Mouse (Mus musculus) MEL (cell line): ENCODE measurements around the gene Zfp952. TPM values are rescaled to one million over a fixed set of nuclear protein-coding genes. Genes with fewer than 3 reads are reported as not detected.
"Not testable (repeated sequence)": the region's sequence is repeated elsewhere in the genome, so short reads cannot be mapped to it uniquely, and the experiment has no call there.

Source experiments
- DNase-seq: peaks from one replicate; pipeline ENCODE4 v3.0.0; 2011; ENCODE audit warnings: low read depth, low spot score
- H3K27ac ChIP-seq: 2 replicates; pipeline ENCODE4 v1.5.1; 2012; ENCODE audit warnings: low read depth, mild to moderate bottlenecking, control low read depth, low read length, moderate library complexity; ENCODE audit not compliant: control insufficient read depth
- H3K27me3 ChIP-seq, 2 experiments: fragments of 150-350 bp in 1 of 2; sonication (generic) in 1 of 2; 2 replicates each; pipeline ENCODE4 v1.6.1; 2012; ENCODE audit warnings: low read length in 2 of 2, mild to moderate bottlenecking in 2 of 2, improper control_type of control experiment in 1 of 2, moderate library complexity in 1 of 2; ENCODE audit not compliant: insufficient read depth in 2 of 2, control insufficient read depth in 1 of 2
- H3K36me3 ChIP-seq, 2 experiments: 2 replicates each; pipeline ENCODE4 v1.6.1; 2012 to 2014; ENCODE audit warnings: low read length in 2 of 2, improper control_type of control experiment in 1 of 2, inconsistent platforms in 1 of 2, mild to moderate bottlenecking in 1 of 2; ENCODE audit not compliant: insufficient read depth in 2 of 2, control insufficient read depth in 1 of 2
- H3K4me1 ChIP-seq, 2 experiments: fragments of 150-350 bp in 1 of 2; sonication (generic) in 1 of 2; 2 replicates each; pipeline ENCODE4 v1.6.1; 2012; ENCODE audit warnings: low read length in 2 of 2, improper control_type of control experiment in 1 of 2, mild to moderate bottlenecking in 1 of 2; ENCODE audit not compliant: insufficient read depth in 2 of 2, control insufficient read depth in 1 of 2
- H3K4me3 ChIP-seq, 2 experiments: fragments of 150-350 bp in 1 of 2; sonication (generic) in 1 of 2; 2 replicates each; pipeline ENCODE4 v1.5.1; 2012; ENCODE audit warnings: low read depth in 2 of 2, low read length in 2 of 2, mild to moderate bottlenecking in 2 of 2, moderate library complexity in 2 of 2, control low read depth in 1 of 2, improper control_type of control experiment in 1 of 2; ENCODE audit not compliant: control insufficient read depth in 1 of 2, insufficient read depth in 1 of 2
- H3K79me2 ChIP-seq: 2 replicates; pipeline ENCODE4 v1.6.1; 2012; ENCODE audit warnings: mild to moderate bottlenecking, low read length, moderate library complexity; ENCODE audit not compliant: control insufficient read depth, poor library complexity, insufficient read depth
- H3K9ac ChIP-seq: 2 replicates; pipeline ENCODE4 v1.6.1; 2012; ENCODE audit warnings: low read depth, mild to moderate bottlenecking, control low read depth, low read length, moderate library complexity; ENCODE audit not compliant: control insufficient read depth, poor library complexity, severe bottlenecking
- H3K9me3 ChIP-seq: fragments of 150-350 bp; sonication (generic); replicated peaks from 2 replicates; pipeline ENCODE4 v1.6.1; 2012; ENCODE audit warnings: mild to moderate bottlenecking, low read length, improper control_type of control experiment, moderate library complexity; ENCODE audit not compliant: insufficient read depth
- BHLHE40 ChIP-seq: IDR thresholded peaks from 2 replicates; pipeline ENCODE4 v1.6.1; 2012; ENCODE audit warnings: low read depth, mild to moderate bottlenecking, inconsistent platforms, low read length, improper control_type of control experiment, borderline replicate concordance
- CTCF ChIP-seq, 3 experiments: IDR thresholded peaks in 2 of 3; conservative IDR thresholded peaks in 1 of 3; 2 replicates each; pipeline ENCODE4 v1.5.1; 2011 to 2012; ENCODE audit warnings: low read length in 3 of 3, low read depth in 2 of 3, mild to moderate bottlenecking in 2 of 3, improper control_type of control experiment in 1 of 3, inconsistent platforms in 1 of 3, mixed read lengths in 1 of 3, moderate library complexity in 1 of 3; ENCODE audit not compliant: control insufficient read depth in 1 of 3, insufficient read depth in 1 of 3, poor library complexity in 1 of 3, severe bottlenecking in 1 of 3
- ETS1 ChIP-seq: IDR thresholded peaks from 2 replicates; pipeline ENCODE4 v1.6.1; 2012; ENCODE audit warnings: low read depth, mild to moderate bottlenecking, inconsistent platforms, low read length, improper control_type of control experiment, moderate library complexity
- GATA1 ChIP-seq: IDR thresholded peaks from 2 replicates; pipeline ENCODE4 v1.6.1; 2011; ENCODE audit warnings: low read depth, low read length, improper control_type of control experiment
- KAT2A ChIP-seq: conservative IDR thresholded peaks from 2 replicates; pipeline ENCODE4 v1.6.1; 2012; ENCODE audit warnings: low read depth, low read length, improper control_type of control experiment, inconsistent platforms
- MAX ChIP-seq: IDR thresholded peaks from 2 replicates; pipeline ENCODE4 v1.6.1; 2011; ENCODE audit warnings: low read length, improper control_type of control experiment
- MAZ ChIP-seq: IDR thresholded peaks from 2 replicates; pipeline ENCODE4 v1.6.1; 2012; ENCODE audit warnings: low read depth, mild to moderate bottlenecking, inconsistent platforms, low read length, improper control_type of control experiment
- MYB ChIP-seq: IDR thresholded peaks from 2 replicates; pipeline ENCODE4 v1.6.1; 2011; ENCODE audit warnings: mild to moderate bottlenecking, low read depth, low read length, improper control_type of control experiment
- MYC ChIP-seq: IDR thresholded peaks from 2 replicates; pipeline ENCODE4 v1.6.1; 2011; ENCODE audit warnings: low read depth, mild to moderate bottlenecking, low read length, improper control_type of control experiment, moderate library complexity
- NELFE ChIP-seq: IDR thresholded peaks from 2 replicates; pipeline ENCODE4 v1.6.1; 2011; ENCODE audit warnings: low read depth, low read length, improper control_type of control experiment
- NRF1 ChIP-seq: IDR thresholded peaks from 2 replicates; pipeline ENCODE4 v1.6.1; 2014; ENCODE audit warnings: low read depth, mild to moderate bottlenecking, inconsistent platforms, low read length, improper control_type of control experiment, moderate library complexity; ENCODE audit not compliant: poor library complexity, insufficient read depth, severe bottlenecking
- POLR2AphosphoS2 ChIP-seq: IDR thresholded peaks from 2 replicates; pipeline ENCODE4 v1.6.1; 2011; ENCODE audit warnings: low read length, improper control_type of control experiment
- POLR2AphosphoS5 ChIP-seq: IDR thresholded peaks from 2 replicates; pipeline ENCODE4 v1.6.1; 2012; ENCODE audit warnings: low read depth, borderline replicate concordance, mild to moderate bottlenecking, inconsistent platforms, low read length, moderate library complexity, mixed read lengths
- RAD21 ChIP-seq: IDR thresholded peaks from 2 replicates; pipeline ENCODE4 v1.6.1; 2011; ENCODE audit warnings: mild to moderate bottlenecking, low read depth, low read length, improper control_type of control experiment
- RCOR1 ChIP-seq: IDR thresholded peaks from 2 replicates; pipeline ENCODE4 v1.6.1; 2012; ENCODE audit warnings: low read depth, mild to moderate bottlenecking, inconsistent platforms, low read length, improper control_type of control experiment
- SMC3 ChIP-seq: IDR thresholded peaks from 2 replicates; pipeline ENCODE4 v1.6.1; 2011; ENCODE audit warnings: low read depth, low read length, improper control_type of control experiment
- TAL1 ChIP-seq: IDR thresholded peaks from 2 replicates; pipeline ENCODE4 v1.6.1; 2012; ENCODE audit warnings: mild to moderate bottlenecking, inconsistent platforms, low read length, moderate library complexity, mixed read lengths
- USF1 ChIP-seq: IDR thresholded peaks from 2 replicates; pipeline ENCODE4 v1.6.1; 2014; ENCODE audit warnings: low read depth, mild to moderate bottlenecking, inconsistent platforms, low read length, improper control_type of control experiment, moderate library complexity
- ZMIZ1 ChIP-seq: IDR thresholded peaks from 2 replicates; pipeline ENCODE4 v1.6.1; 2012; ENCODE audit warnings: low read depth, mild to moderate bottlenecking, inconsistent platforms, low read length, improper control_type of control experiment, moderate library complexity
- polyA plus RNA-seq, 2 experiments: library from polyadenylated mRNA; stranded (reverse) in 1 of 2; unstranded in 1 of 2; fragments of >175 nt in 1 of 2; fragments of >200 nt in 1 of 2; gene quantifications; 2 replicates each; pipeline versions ENCODE4 v1.2.1 to v1.2.4; 2012; ENCODE audit warnings: low replicate concordance in 2 of 2, low read depth in 1 of 2; ENCODE audit not compliant: insufficient read length in 2 of 2, insufficient read depth in 1 of 2, missing spikeins in 1 of 2
- total RNA-seq: library from RNA; depleted of rRNA; stranded (reverse); fragments of 300-350 nt; gene quantifications from 2 replicates; pipeline ENCODE4 v1.2.3, GENCODE M21; 2012

Zfp952 gene
- total and polyA plus RNA-seq, 3 experiments, result 2.9 to 4.7 TPM; not detected in 1

DNA sequence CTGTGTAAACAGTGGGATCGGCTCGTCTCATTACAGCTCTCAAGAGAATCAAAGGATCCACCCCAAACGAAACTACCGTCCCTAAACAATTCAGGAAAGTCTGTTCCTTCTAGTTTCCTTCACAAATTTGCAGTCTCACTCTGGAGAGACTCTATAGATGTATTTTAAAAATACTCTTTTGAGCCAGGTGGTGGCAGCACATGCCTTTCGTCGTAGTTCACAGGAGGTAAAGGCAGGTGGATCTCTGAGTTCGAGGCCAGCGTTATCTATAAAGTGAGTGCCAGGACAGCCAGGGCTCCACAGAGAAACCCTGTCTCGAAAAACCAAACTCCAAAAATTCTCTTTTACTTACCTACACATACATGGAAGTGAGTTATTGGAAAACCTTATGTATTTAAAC is 15.4 kb downstream of the Zfp952 start:
- H3K4me1 ChIP-seq, result no peaks in the 10 kb centered on the region
- DNase-seq, result peak; percentile 34
- no peaks in the 10 kb centered on the region for H3K27me3 ChIP-seq
- no peaks in the 10 kb centered on the region for H3K9me3 ChIP-seq
- no peak overlapping the region for H3K4me3 ChIP-seq
- H3K79me2 ChIP-seq, result no peaks in the 10 kb centered on the region
- peaks cover 0 to 5% of the 10 kb centered on the region in 2 experiments; a peak in 1 of 4 replicates for H3K36me3 ChIP-seq
- no peak for TF ChIP-seq KAT2A
- no peak for TF ChIP-seq POLR2AphosphoS5
- no peak for TF ChIP-seq ETS1
- TF ChIP-seq CTCF (IDR thresholded peaks at IDR 0.05 in 2 of 3, conservative IDR thresholded peaks at IDR 0.05 in 1 of 3; ENCODE audit: control insufficient read depth in 1 of 3, insufficient read depth in 1 of 3, low read depth in 2 of 3, low read length in 3 of 3, poor library complexity in 1 of 3, severe bottlenecking in 1 of 3), result peak; percentile 18 to 53 (median 45); a peak in 5 of 6 replicates
- TF ChIP-seq GATA1, result no peak
- TF ChIP-seq POLR2AphosphoS2, result no peak
- peak; percentile 47 for TF ChIP-seq SMC3
- no peak for TF ChIP-seq MYB
- TF ChIP-seq RAD21, result peak; percentile 58
- TF ChIP-seq NELFE, result no peak
- no peak for TF ChIP-seq ZMIZ1
- TF ChIP-seq MYC, result no peak
- TF ChIP-seq, all 39 proteins: peak for 3
- Histone ChIP-seq H3K27ac (no peak overlapping the region), H3K9ac (no peak overlapping the region)

DNA sequence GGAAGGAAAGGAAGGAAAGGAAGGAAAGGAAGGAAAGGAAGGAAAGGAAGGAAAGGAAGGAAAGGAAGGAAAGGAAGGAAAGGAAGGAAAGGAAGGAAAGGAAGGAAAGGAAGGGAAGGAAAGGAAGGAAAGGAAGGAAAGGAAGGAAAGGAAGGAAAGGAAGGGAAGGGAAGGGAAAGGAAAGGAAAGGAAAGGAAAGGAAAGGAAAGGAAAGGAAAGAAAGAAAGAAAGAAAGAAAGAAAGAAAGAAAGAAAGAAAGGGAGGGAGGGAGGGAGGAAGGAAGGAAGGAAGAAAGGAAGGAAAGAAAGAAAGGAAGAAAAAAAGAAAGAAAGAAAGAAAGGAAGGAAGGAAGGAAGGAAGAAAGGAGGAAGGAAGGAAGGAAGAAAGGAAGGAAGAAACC is 27.5 kb downstream of the Zfp952 start:
- H3K36me3 ChIP-seq, H3K4me3 ChIP-seq, H3K27me3 ChIP-seq, H3K4me1 ChIP-seq, H3K9ac ChIP-seq, H3K27ac ChIP-seq, H3K79me2 ChIP-seq, H3K9me3 ChIP-seq, DNase-seq: not testable (repeated sequence)

DNA sequence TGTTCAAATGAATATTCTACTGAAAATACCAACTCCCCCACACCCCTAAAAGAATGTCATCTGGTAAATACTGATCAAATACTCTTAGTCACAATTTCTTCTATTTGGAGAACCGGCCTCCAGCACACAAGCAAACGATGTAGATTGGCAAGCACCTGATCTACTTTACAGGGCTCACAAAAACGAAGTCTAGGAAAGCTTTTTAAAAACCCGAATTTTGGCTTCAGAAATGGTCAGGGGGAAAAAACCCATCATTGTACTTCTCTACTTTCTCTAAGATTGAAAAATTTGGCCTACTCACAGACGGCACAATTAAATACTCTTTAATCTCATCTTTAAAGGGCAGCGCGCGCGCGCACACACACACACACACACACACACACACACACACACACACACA is 39.4 kb downstream of the Zfp952 start:
- H3K27ac ChIP-seq, result no peak overlapping the region
- peaks cover 0 to 6% of the 10 kb centered on the region in 2 experiments; a peak in 3 of 4 replicates for H3K27me3 ChIP-seq
- H3K9ac ChIP-seq, result peak overlapping the region; percentile 80; the same call in 1 of the 2 replicates
- H3K4me1 ChIP-seq, result 0 out of 4 replicates have a peak, but pooled peaks cover 0 to 2% of the 10 kb centered on the region in 2 experiments
- no peaks in the 10 kb centered on the region; the same call in none of the 2 replicates for H3K79me2 ChIP-seq
- H3K36me3 ChIP-seq, result peaks cover 0 to 2% of the 10 kb centered on the region in 2 experiments; a peak in 1 of 4 replicates
- TF ChIP-seq MAX (no peak), RCOR1 (no peak), POLR2AphosphoS5 (no peak), BHLHE40 (no peak), NRF1 (no peak), RAD21 (no peak), MAZ (no peak), TAL1 (no peak), MYC (no peak), MYB (no peak), USF1 (no peak)
- H3K4me3 ChIP-seq, result peak overlapping the region; percentile 82 to 96
- H3K9me3 ChIP-seq, result no peaks in the 10 kb centered on the region
- peak; percentile 35 for DNase-seq
